Mouse (Mus musculus) testis, postnatal 10 days (tissue): ENCODE measurements around the gene Raf1.

ENCODE experiments used
- DNase-seq: peaks from one replicate; pipeline ENCODE4 v3.0.0; 2021; ENCODE audit warnings: low spot score

Gene Raf1

GRCm38 (mm10) chr6:115676452-115677128 lies at the start of gene Raf1:
Raf1 (minus strand) TSS chr6:115676635.
- DNase-seq = peak; percentile 97

GRCm38 (mm10) chr6:115722246-115722645 lies 45.8 kb upstream of the Raf1 start:
- DNase-seq = no peak

- peak; percentile 49 for DNase-seq
Measured at GRCm38 (mm10) chr6:115717715-115718558, 41.5 kb upstream of the Raf1 start.

- no peak for DNase-seq
Measured at GRCm38 (mm10) chr6:115717101-115717652, 40.7 kb upstream of the Raf1 start.

- no peak for DNase-seq
Measured at GRCm38 (mm10) chr6:115711261-115711660, 34.8 kb upstream of the Raf1 start.

GRCm38 (mm10) chr6:115702901-115703300 lies 26.5 kb upstream of the Raf1 start:
- no peak for DNase-seq

- no peak for DNase-seq
Measured at GRCm38 (mm10) chr6:115701302-115701701, 24.9 kb upstream of the Raf1 start.

- no peak for DNase-seq
Measured at GRCm38 (mm10) chr6:115700778-115701177, 24.3 kb upstream of the Raf1 start.

GRCm38 (mm10) chr6:115698699-115699098 lies 22.3 kb upstream of the Raf1 start:
- DNase-seq = no peak

- no peak for DNase-seq
Measured at GRCm38 (mm10) chr6:115697739-115698558, 21.5 kb upstream of the Raf1 start.

- DNase-seq = no peak
Measured at GRCm38 (mm10) chr6:115696707-115697215, 20.3 kb upstream of the Raf1 start.

- no peak for DNase-seq
Measured at GRCm38 (mm10) chr6:115695124-115695523, 18.7 kb upstream of the Raf1 start.

- no peak for DNase-seq
Measured at GRCm38 (mm10) chr6:115694441-115694842, 18.0 kb upstream of the Raf1 start.

GRCm38 (mm10) chr6:115692963-115693730 lies 16.7 kb upstream of the Raf1 start:
- DNase-seq = no peak

GRCm38 (mm10) chr6:115692163-115692950 lies 15.9 kb upstream of the Raf1 start:
- DNase-seq = no peak

GRCm38 (mm10) chr6:115690105-115690504 lies 13.7 kb upstream of the Raf1 start:
- DNase-seq = no peak

GRCm38 (mm10) chr6:115688589-115688988 lies 12.2 kb upstream of the Raf1 start:
- no peak for DNase-seq

GRCm38 (mm10) chr6:115687753-115688152 lies 11.3 kb upstream of the Raf1 start:
- no peak for DNase-seq

- DNase-seq = no peak
Measured at GRCm38 (mm10) chr6:115684851-115685646, 8.6 kb upstream of the Raf1 start.
